Mouse (Mus musculus) v-Abl transformed pro-B cells (cell line): ENCODE measurements around the gene Tsku.

Experiments used
- in situ Hi-C, 2 experiments: fragments of 400-800 bp; cut with MboI; formaldehyde crosslinking; loops; one replicate each; pipeline ENCODE4 v1.15.1; 2025; ENCODE audit not compliant: unreplicated experiment in 2 of 2

Tsku gene

GRCm38 (mm10) chr7:98361063-98361652 is at the start of gene Tsku:
Tsku (minus strand) TSS chr7:98361328.
- in situ Hi-C loops: no loop called here

GRCm38 (mm10) chr7:98407615-98408014 is 46.5 kb upstream of the Tsku start:
- in situ Hi-C loops: loop anchor here in 1 of 2 experiments (25.0 kb wide), 1 partner anchor 1905 kb away; no protein-coding TSS in a partner anchor

DNA sequence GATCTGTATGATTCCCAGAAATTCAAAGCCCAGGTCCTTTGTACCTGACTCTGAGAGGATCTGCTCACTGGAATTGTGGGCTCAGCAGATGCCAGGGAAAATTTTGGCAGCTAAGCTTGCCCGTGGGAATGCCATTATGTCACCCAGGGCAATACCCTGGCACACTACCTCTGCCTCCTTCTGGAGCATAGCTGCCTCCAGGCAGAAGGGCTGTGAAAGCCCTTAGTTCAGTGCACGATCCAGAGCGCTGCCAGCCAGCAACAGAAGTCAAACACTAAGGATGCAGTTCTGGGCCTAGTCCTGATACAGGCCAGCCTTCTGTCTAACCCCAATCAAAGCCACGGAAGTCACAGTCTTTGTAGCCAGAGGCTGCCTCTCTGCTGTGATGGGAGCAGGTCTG is 42.9 kb upstream of the Tsku start:
- in situ Hi-C loops: loop anchor here in 1 of 2 experiments (25.0 kb wide), 1 partner anchor 1908 kb away; no protein-coding TSS in a partner anchor

GRCm38 (mm10) chr7:98402582-98403574 is 41.8 kb upstream of the Tsku start:
- in situ Hi-C loops: loop anchor here in 1 of 2 experiments (25.0 kb wide), 1 partner anchor 1909 kb away; no protein-coding TSS in a partner anchor

- in situ Hi-C loops: no loop called here
These were observed 31.5 kb upstream of the Tsku start for GRCm38 (mm10) chr7:98392466-98393201.

GRCm38 (mm10) chr7:98391351-98391936 is 30.3 kb upstream of the Tsku start:
- in situ Hi-C loops: no loop called here

DNA sequence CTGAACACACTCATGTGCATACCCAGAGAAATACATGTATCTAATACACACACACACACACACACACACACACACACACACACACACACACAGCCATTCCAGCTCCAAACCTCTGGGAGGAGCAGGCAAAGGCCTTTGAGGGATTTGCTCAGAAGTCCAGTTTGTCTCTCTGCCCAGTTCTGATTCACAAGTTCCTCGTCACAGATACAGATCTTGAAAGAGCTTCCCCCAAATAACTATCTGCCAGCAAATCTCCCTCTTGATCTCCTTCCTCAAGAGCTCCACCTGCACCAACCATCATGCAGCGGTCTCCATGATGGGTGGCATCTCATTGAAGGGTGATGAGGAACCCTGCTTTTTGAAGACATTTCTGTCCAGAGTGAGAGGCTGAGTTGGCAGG is 29.4 kb upstream of the Tsku start:
- in situ Hi-C loops: no loop called here

DNA sequence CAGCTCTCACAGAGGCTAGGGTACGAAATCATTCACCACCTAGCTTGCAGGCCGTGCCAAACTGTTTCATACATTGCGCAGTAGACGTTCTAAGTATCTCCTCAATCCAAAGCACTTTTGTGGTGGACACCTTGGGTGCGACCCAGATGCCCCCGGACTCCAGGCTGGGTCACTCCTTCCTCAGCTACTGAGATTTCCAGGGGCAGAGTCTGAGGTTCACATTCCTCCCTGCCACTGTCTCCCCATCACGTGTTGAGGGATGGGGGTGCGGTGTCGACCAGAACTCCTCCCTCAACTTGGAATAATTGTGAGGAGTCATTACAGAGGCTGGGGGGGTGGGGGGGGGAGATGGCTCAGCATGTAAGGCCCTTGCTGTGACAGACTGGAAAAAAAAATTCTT is 28.5 kb upstream of the Tsku start:
- in situ Hi-C loops: no loop called here

GRCm38 (mm10) chr7:98388881-98389501 is 27.9 kb upstream of the Tsku start:
- in situ Hi-C loops: no loop called here

DNA sequence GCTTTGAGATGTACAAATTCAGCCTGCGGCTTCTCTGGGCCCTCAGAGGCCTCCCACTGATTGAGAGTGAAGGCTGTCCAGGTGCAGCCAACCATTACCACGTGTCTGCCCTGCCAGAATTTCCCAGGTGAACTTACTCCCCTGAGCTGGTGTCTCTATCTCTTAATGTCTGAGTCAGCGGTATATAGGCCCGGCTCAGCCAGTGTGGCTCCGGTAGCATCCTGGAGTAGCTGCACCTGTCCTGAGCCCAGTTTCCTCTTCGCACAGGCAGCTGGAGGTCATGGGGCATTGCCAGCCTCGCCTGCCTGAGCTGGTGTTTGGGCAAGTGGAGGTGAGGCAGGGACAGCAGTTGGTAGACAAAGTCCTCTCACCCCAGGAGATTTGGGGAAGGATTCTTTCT is 26.1 kb upstream of the Tsku start:
- in situ Hi-C loops: no loop called here

DNA sequence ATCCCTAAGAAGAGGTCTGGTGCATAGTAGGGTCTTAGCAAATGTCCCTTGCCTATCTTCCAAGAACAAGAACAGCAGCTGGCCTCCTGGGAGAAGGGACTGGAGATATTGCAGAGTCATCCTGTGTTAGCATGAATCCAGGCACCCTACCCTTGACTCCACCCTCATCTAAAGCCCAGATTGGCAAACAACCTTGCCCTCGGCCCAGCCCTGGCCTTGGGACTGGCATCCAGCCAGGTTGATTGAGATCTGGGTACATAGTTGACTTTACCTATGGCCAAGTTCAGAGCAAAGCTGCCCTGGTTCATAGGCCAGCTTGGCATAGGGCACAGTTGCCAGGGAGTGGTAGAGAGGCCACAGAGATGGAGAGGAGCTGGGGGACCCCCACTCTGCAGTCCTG is 24.0 kb upstream of the Tsku start:
- in situ Hi-C loops: no loop called here

DNA sequence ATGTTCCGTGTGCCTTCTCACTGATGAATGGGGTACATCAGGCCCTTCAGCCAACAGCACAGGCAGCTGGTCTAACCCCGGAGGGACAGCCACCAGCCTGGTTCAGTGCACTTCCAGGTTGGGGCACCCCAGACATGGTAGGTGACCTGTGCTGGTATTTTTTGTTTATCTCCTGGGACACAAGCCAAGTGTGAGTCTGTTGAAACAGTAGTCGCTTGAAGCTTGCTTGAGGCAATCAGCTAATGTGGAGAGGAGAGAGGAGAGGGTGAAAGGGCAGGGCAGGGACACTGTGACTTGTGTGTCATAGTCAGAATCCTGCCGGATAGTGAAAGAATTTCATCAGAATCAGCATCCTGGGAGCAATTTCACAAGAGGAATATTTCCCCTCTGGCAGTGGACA is 22.2 kb upstream of the Tsku start:
- in situ Hi-C loops: no loop called here

DNA sequence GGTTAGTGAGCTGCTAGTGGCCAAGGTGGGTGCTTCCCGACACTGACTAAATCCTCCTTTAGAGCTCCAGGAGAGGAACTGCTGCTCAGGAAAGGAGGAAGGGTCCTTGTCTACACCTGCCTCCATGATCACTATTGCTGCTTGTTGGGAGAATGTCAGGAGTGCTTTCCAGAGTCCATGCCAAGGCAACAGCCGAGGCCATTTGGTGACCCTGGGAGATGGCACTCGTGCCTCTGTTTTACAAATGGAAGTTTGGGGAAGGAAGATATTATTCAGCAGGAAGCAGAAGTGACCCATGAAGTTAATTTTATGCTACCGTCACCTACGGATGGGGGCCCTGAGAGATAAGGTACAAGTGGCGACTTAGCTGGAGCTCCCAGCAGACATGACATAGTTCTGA is 21.7 kb upstream of the Tsku start:
- in situ Hi-C loops: no loop called here

DNA sequence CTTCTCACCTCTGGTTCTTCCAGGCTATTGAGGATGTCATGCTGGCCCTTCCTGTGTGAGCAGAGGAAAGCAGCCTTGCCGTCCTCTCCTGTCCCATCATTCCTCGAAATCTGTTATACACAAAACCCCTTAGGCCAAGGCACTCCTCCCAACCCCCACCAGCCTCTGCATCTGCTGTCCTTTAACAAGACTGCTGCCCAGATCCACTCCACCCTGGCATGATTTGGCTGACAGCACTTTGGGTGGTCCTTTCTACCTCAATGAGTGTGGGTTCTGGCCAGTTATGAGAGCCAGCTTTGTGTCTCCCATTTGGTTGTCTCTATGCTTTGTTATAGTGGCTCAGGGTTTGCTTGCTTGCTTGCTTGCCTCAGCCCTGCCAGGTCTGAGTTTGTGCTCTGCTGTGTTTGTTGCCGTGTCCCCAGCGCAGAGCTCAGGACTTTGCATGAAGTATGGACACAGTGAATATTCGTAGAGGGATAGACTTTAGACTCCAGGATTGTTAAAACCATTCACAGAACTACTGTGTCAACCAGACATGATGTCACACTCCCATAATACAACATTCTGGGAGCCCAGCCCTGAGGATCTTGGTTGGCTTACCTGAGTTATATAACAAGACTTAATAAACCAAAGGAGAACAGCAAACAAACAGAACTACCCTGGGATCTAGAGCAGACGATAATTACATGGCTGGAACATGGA is 19.2 kb upstream of the Tsku start:
- in situ Hi-C loops: no loop called here

DNA sequence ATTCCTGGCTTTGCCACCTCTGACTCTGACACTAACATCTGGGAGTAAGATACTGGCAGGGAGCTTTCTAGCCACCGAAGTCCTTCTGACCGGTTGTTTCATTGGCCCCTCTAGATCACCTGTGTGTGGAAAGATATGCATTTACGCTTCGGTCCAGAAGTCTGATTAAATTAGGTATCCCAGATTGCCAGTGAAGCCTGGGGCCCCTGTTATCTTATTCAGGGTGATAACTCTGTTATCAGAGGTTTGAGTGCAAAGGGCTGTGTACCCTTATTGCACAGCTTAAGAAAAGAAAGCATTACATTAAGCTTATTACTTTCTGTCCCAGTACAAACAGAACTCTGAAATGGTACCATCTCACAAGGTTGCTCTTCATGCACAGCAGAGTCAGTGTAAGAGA is 18.1 kb upstream of the Tsku start:
- in situ Hi-C loops: no loop called here

- in situ Hi-C loops: no loop called here
These were observed 16.1 kb upstream of the Tsku start for GRCm38 (mm10) chr7:98377257-98377656.

DNA sequence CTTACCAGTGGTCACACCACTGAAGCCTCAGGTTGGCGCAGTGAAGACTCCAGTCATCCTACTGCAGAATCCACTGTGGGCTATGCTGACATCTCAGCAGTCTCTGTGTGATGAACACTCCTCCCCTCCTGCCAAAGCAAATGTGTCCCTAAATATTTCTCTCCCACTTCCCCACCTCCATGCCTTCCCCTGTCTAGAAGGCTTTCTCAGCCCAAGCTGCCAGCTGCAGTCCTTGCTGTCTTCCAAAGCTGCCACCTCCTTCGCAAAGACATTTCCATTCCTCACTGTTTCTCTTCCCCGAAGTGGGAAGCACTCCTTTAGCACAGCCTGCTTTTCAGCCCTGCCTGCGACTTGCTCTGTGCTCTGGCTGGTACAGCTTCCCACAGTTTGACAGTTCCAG is 10.0 kb upstream of the Tsku start:
- in situ Hi-C loops: no loop called here

- in situ Hi-C loops: no loop called here
These were observed 8.7 kb upstream of the Tsku start for GRCm38 (mm10) chr7:98369762-98370369.

DNA sequence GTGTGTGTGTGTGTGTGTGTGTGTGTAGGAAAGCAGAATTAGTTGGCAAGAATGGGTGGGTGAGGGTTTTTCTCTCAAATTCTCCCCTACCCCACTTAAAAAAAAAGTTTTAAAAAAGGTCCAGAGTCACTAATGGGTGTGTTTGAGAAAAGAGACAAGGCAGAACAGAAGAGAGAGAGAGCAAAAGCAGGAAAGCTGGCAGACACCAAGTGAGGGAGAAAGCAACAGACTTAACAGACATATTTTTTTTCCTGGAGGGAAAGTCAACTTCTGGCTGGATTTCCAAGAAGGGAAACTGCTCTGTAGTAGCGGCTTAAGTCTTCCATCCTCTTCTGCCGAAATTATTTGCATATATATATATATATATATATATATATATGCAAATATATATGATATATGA is 534 bp upstream of the Tsku start:
- in situ Hi-C loops: no loop called here
